Mouse (Mus musculus): Measurements from ENCODE around the gene Arhgef18.

DNA sequence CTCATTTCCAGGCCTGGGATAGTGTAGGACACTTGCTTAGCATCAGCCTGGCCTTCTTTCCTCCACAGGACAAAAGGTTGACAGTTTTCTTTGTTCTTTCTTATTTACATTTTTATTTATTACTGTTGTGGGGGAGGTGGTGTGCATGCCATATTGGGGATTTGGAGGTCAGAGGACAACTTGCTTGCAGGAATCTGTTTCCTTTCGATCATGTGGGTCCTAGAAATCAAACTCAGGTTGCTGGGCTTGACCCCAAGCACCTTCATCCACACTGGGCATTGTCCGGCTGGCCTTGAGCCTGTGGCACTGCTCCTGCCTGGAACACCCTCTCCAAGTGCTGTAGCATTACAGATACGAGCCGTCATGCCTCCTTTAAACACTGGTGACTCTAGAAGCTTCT, 24.0 kb downstream of the Arhgef18 start:
- TF ChIP-seq POLR2A (IDR thresholded peaks at IDR 0.05; ENCODE audit: low read depth, low read length) (no peak), CTCF (IDR thresholded peaks at IDR 0.05; ENCODE audit: extremely low read depth, insufficient read depth, insufficient read length, insufficient replicate concordance) (no peak)

Measured in spleen, adult 2 months (tissue).